Mouse (Mus musculus): ENCODE results near the gene Cd3d. TPM values are rescaled to one million over a fixed set of nuclear protein-coding genes. Genes with fewer than 3 reads are reported as not detected.
A peak's percentile ranks its signal among the peaks of the same experiment; 100 is the strongest.

Cd3d gene
- polyA plus RNA-seq, 1 experiment from 2014 or later: not detected

DNA sequence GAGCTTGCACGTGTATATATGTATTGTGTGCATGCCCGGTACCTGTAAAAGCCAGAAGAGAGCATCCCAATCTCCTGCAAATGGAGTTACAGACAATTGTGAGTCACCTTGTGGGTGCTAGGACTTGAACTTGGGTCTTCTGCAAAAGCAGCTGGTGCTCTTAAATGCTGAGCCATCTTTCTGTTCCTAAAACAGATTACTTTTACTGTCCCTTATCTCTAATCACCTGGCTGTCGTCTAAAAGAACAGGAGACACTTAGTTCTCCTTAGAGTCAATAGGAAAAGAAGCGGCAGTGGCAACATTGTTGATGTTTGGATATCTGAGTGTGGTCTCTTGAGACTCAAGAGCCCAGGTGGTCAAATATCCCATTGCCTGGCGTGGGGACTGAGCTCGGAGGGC, 3.8 kb upstream of the Cd3d start:
- WGBS: 66% methylated on average over 6 of the region's 6 CpGs
- no peaks in the 10 kb centered on the region for H3K4me1 ChIP-seq
- H3K27ac ChIP-seq (replicated peaks): no peak overlapping the region
- H3K36me3 ChIP-seq: no peaks in the 10 kb centered on the region
- H3K9ac ChIP-seq: no peak overlapping the region
- H3K27me3 ChIP-seq: 0 out of 2 replicates have a peak, but pooled peaks cover 3% of the 10 kb centered on the region
- H3K4me2 ChIP-seq (replicated peaks): no peak overlapping the region
- ATAC-seq (ENCODE audit: insufficient number of reproducible peaks, low FRiP score, low TSS enrichment, low read depth): no peak
- no peak overlapping the region for H3K4me3 ChIP-seq (replicated peaks)
- H3K9me3 ChIP-seq (replicated peaks): no peaks in the 10 kb centered on the region

DNA sequence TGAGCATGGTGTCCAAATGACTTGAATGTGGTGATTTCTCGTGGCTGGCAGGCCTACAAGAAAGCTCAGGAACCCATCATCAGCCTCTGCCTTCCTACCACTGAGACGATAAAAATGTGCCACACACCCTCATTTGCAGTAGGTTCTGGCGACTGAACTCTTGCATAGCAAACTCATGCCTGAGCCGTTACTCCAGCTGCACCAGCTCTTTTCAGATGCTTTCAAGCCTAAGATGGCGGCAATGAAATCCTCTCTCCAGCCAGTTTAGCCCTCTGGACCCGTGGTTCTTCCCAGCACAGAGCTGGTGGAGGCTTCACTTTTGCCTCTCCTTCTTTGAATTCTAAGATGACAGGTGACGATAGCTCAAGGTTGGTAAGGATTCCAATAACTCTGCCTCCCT, 1.8 kb upstream of the Cd3d start:
- ATAC-seq (ENCODE audit: insufficient number of reproducible peaks, low FRiP score, low TSS enrichment, low read depth): no peak
- no peaks in the 10 kb centered on the region for H3K9me3 ChIP-seq (replicated peaks)
- no peak overlapping the region for H3K4me2 ChIP-seq (replicated peaks)
- no peaks in the 10 kb centered on the region for H3K36me3 ChIP-seq
- H3K4me1 ChIP-seq: no peaks in the 10 kb centered on the region
- 66% methylated on average over 7 of the region's 7 CpGs for WGBS
- H3K9ac ChIP-seq: no peak overlapping the region
- no peaks in the 10 kb centered on the region for H3K27me3 ChIP-seq
- H3K27ac ChIP-seq (replicated peaks): no peak overlapping the region
- H3K4me3 ChIP-seq (replicated peaks): no peak overlapping the region

DNA sequence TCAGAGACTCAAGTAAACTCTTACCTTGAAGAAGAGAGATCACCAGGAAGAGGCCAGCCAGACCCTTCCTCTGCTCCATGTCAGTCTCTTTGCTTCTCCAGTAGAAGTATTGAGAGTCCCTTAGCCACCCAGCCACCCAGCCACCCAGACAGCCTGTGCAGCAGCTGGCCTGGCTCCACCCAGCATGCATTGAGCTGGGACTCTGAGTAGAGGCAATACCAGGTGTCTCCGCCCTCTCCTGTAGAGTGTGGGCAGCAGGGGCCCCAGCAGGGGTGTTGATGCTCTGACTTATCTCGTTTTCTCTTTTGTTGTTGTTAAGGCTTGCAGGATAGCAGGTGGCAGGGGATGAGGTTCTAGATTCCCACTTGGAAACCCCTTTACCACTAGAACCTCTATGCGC, 1.3 kb upstream of the Cd3d start, which contains the start of gene Cd3g:
TSS of gene Cd3g (minus strand) at position 190 of the 400 bp plus-strand sequence.
- no peak within 1 kb of the TSS for H3K9ac ChIP-seq
- H3K4me2 ChIP-seq (replicated peaks): no peak within 1 kb of the TSS
- WGBS: 59% methylated on average over 3 of the region's 3 CpGs
- no peaks in the 10 kb centered on the region for H3K27me3 ChIP-seq
- H3K4me3 ChIP-seq (replicated peaks): no peak within 1 kb of the TSS
- ATAC-seq (ENCODE audit: insufficient number of reproducible peaks, low FRiP score, low TSS enrichment, low read depth): no peak
- H3K9me3 ChIP-seq (replicated peaks): no peaks in the 10 kb centered on the region
- no peaks in the 10 kb centered on the region for H3K4me1 ChIP-seq
- no peaks in the 10 kb centered on the region for H3K36me3 ChIP-seq
- H3K27ac ChIP-seq (replicated peaks): no peak within 1 kb of the TSS

DNA sequence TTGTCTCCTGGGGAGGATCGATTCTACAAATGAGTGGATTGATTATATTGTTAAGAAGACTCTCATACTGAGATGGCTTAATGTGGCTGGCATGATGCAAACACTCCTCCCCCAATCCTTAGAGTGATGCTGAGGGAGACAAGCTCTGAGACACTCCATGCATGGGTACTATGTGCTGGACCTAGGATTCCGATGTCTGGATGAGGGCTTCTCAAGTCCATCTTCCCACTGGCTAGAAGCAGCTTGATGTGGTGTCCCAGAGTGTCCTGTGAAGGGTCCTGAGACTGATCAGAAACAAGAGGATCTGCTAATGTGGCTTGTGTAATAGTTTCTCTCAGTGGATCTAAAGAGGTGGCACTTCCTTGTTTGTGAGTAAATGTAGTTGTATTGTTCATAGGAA, 482 bp upstream of the Cd3d start:
- ATAC-seq (ENCODE audit: insufficient number of reproducible peaks, low FRiP score, low TSS enrichment, low read depth): no peak
- H3K9ac ChIP-seq: no peak overlapping the region
- no peaks in the 10 kb centered on the region for H3K27me3 ChIP-seq
- H3K9me3 ChIP-seq (replicated peaks): no peaks in the 10 kb centered on the region
- 87% methylated on average over 2 of the region's 2 CpGs for WGBS
- no peaks in the 10 kb centered on the region for H3K36me3 ChIP-seq
- H3K4me3 ChIP-seq (replicated peaks): no peak overlapping the region
- no peak overlapping the region for H3K4me2 ChIP-seq (replicated peaks)
- no peaks in the 10 kb centered on the region for H3K4me1 ChIP-seq
- H3K27ac ChIP-seq (replicated peaks): no peak overlapping the region

DNA sequence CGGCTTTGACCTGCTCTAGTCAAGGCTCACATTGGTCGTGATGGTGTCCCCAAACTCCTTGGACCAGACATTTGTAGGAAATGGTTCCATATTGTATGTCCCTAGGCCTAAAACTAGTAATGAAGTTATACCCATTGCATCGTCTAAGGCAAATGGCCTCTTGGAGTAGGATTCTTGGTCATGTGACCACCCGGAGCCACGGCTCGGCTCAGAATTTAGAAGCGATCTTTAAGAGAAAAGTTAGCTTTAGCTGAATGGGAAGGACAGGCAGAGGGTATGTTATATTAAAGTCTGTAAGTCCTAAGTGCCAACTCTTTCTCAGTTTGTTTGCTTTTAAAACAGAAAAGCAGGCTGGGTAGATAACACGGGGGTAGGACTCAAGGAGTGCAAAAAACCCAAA, 495 bp downstream of the Cd3d start:
- Histone ChIP-seq H3K9me3 (replicated peaks) (no peaks in the 10 kb centered on the region), H3K36me3 (no peaks in the 10 kb centered on the region), H3K27me3 (0 out of 2 replicates have a peak, but pooled peaks cover 4% of the 10 kb centered on the region), H3K9ac (no peak overlapping the region), H3K4me2 (replicated peaks) (no peak overlapping the region), H3K4me3 (replicated peaks) (no peak overlapping the region), H3K4me1 (no peaks in the 10 kb centered on the region), H3K27ac (replicated peaks) (no peak overlapping the region)
- WGBS: 87% methylated on average over 8 of the region's 8 CpGs
- ATAC-seq (ENCODE audit: insufficient number of reproducible peaks, low FRiP score, low TSS enrichment, low read depth): no peak

DNA sequence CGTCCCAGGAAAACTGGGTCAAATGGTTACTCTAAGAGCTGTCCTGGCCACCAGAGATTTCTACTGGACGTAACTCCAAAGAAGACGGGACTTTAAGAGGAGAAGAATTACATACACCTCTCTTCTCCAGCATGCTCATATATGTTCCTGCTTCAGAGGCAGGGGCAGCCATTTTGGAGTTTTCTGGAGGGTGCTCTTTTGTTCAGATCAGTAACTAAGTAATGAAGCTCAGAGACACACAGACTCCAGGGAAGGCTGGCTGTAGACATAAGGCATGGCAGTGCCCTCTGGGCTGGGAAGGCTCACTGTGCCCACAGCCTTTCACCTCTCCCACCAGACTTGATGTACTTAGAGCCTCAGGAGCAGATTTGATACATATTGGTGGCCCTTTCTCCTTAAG, 945 bp downstream of the Cd3d start:
- no peak overlapping the region for H3K27ac ChIP-seq (replicated peaks)
- no peaks in the 10 kb centered on the region for H3K4me1 ChIP-seq
- H3K36me3 ChIP-seq: no peaks in the 10 kb centered on the region
- no peak for ATAC-seq (ENCODE audit: insufficient number of reproducible peaks, low FRiP score, low TSS enrichment, low read depth)
- WGBS: 89% methylated on average over 3 of the region's 3 CpGs
- H3K4me2 ChIP-seq (replicated peaks): no peak overlapping the region
- no peaks in the 10 kb centered on the region for H3K9me3 ChIP-seq (replicated peaks)
- H3K9ac ChIP-seq: no peak overlapping the region
- H3K27me3 ChIP-seq: 0 out of 2 replicates have a peak, but pooled peaks cover 4% of the 10 kb centered on the region
- no peak overlapping the region for H3K4me3 ChIP-seq (replicated peaks)

DNA sequence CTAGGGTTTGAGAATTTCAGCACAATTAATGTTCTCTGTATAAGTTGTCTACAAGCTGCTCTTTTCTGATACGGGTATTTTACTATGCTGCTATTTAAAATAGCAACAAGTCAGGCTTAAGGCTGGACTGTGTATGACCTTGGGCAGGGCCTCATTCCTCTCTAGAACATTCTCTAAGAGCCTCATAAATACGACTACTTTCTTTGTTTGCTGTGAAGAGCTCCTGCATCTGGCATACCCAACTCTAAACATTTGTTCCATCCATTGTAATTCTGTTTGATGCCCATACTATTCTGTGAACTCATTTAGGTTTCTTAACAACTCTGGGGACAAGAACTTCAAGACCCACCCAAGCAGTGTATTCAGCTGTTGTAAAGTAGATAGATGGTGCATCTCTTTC, 1.4 kb downstream of the Cd3d start:
- Histone ChIP-seq H3K9me3 (replicated peaks) (no peaks in the 10 kb centered on the region), H3K4me1 (no peaks in the 10 kb centered on the region), H3K4me2 (replicated peaks) (no peak overlapping the region), H3K9ac (no peak overlapping the region), H3K27me3 (0 out of 2 replicates have a peak, but pooled peaks cover 4% of the 10 kb centered on the region), H3K27ac (replicated peaks) (no peak overlapping the region), H3K4me3 (replicated peaks) (no peak overlapping the region), H3K36me3 (no peaks in the 10 kb centered on the region)
- 75% methylated on average over 2 of the region's 2 CpGs for WGBS
- ATAC-seq (ENCODE audit: insufficient number of reproducible peaks, low FRiP score, low TSS enrichment, low read depth): no peak

DNA sequence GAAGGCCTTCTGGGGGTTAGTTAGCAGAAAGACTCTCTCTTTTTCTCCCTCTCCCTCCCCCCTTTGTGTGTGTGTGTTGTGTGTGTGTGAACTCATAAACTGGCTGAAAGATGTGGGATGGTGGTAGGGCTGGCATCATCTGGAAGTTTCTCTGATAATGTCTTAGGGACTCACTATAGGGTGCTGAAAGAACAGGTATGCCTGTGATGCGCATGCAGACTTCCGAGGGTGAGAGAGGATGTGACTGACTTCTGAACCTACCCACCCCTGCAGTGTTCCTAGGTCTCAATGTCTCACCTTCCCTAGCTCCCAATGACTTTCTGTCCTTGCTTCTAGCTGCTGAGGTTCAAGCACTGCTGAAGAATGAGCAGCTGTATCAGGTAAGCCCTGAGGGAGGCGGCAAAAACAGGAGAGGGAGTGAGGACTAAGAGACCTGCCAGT, 4.2 kb downstream of the Cd3d start:
- Histone ChIP-seq H3K27me3 (0 out of 2 replicates have a peak, but pooled peaks cover 4% of the 10 kb centered on the region), H3K9me3 (replicated peaks) (no peaks in the 10 kb centered on the region), H3K36me3 (no peaks in the 10 kb centered on the region), H3K9ac (no peak overlapping the region), H3K27ac (replicated peaks) (no peak overlapping the region), H3K4me1 (no peaks in the 10 kb centered on the region), H3K4me2 (replicated peaks) (no peak overlapping the region), H3K4me3 (replicated peaks) (no peak overlapping the region)
- no peak for ATAC-seq (ENCODE audit: insufficient number of reproducible peaks, low FRiP score, low TSS enrichment, low read depth)
- 87% methylated on average over 3 of the region's 3 CpGs for WGBS

DNA sequence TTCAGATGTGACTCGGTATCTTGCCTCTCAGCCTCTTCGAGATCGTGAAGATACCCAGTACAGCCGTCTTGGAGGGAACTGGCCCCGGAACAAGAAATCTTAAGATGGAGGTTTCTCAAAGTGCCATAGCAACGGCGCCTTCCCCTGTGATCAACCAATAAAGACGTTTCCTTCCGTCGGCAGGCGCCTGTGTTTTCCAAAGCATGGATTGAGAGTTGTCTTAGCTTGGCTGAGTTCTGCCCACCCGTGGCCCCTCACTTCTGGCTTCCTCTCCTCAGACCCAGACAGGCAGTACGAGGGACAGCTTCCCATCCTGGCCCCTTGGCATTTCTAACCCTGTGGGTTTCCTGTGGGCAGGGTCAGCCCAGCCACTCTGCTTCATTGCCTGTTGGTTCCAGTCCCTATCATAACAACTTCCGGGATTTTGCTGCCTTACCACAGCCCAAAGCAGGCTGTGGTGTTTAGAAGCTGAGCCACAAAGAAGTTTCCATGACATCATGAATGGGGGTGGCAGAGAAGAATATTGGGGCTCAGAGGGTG, 4.7 kb downstream of the Cd3d start:
- WGBS: 64% methylated on average over 14 of the region's 14 CpGs
- Histone ChIP-seq H3K27ac (replicated peaks) (no peak overlapping the region), H3K9ac (no peak overlapping the region), H3K4me1 (no peaks in the 10 kb centered on the region), H3K36me3 (no peaks in the 10 kb centered on the region), H3K9me3 (replicated peaks) (no peaks in the 10 kb centered on the region), H3K4me3 (replicated peaks) (no peak overlapping the region), H3K27me3 (0 out of 2 replicates have a peak, but pooled peaks cover 4% of the 10 kb centered on the region), H3K4me2 (replicated peaks) (no peak overlapping the region)
- ATAC-seq (ENCODE audit: insufficient number of reproducible peaks, low FRiP score, low TSS enrichment, low read depth): peak; percentile 47; the same call in 1 of the 2 replicates

DNA sequence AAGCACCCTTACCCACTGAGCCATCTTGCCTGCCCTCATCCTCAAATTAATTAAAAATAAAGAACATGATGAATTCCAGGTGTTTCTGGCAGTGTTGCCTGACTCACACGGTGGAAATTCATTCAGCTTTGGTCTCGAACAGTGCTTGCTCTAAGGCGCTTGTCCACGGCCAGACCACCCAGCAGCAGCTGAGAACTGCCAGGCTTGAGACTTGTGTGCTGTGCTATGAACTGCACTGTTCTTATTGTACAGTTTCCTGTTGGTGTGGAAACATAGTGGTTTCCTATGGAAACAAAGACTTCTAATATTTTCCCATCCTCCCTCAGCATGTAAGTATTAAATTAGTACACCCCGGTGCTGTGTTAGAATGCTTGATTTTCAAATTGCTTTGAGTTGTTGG, 5.4 kb downstream of the Cd3d start:
- H3K9me3 ChIP-seq (replicated peaks): no peaks in the 10 kb centered on the region
- H3K27me3 ChIP-seq: 0 out of 2 replicates have a peak, but pooled peaks cover 4% of the 10 kb centered on the region
- no peaks in the 10 kb centered on the region for H3K36me3 ChIP-seq
- no peak overlapping the region for H3K4me3 ChIP-seq (replicated peaks)
- no peak for ATAC-seq (ENCODE audit: insufficient number of reproducible peaks, low FRiP score, low TSS enrichment, low read depth)
- H3K4me2 ChIP-seq (replicated peaks): no peak overlapping the region
- 44% methylated on average over 5 of the region's 5 CpGs for WGBS
- no peaks in the 10 kb centered on the region for H3K4me1 ChIP-seq
- H3K27ac ChIP-seq (replicated peaks): no peak overlapping the region
- no peak overlapping the region for H3K9ac ChIP-seq

DNA sequence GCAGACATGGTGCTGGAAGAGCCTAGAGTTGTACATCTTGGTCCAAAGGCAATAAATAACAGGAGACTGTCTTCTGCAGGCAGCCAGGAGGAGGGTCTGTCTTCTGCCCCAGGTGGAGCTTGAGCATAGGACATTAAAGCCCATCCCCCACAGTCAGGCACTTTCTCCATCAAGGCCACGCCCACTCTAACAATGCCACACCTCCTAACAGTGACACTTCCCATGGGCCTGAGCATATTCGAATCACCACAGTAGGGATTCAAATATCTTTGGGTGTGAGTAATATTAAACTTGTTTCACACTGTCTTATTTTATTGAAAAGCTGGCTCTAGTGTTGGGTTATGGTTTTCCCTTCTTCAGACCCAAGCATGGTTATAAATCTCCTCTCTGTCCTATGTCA, 10.2 kb downstream of the Cd3d start:
- 68% methylated on average over 2 of the region's 2 CpGs for WGBS
- no peak for ATAC-seq (ENCODE audit: insufficient number of reproducible peaks, low FRiP score, low TSS enrichment, low read depth)
- Histone ChIP-seq H3K27me3 (no peaks in the 10 kb centered on the region), H3K9ac (no peak overlapping the region), H3K27ac (replicated peaks) (no peak overlapping the region), H3K4me3 (replicated peaks) (no peak overlapping the region), H3K36me3 (no peaks in the 10 kb centered on the region), H3K4me1 (no peaks in the 10 kb centered on the region), H3K4me2 (replicated peaks) (no peak overlapping the region), H3K9me3 (replicated peaks) (no peaks in the 10 kb centered on the region)

DNA sequence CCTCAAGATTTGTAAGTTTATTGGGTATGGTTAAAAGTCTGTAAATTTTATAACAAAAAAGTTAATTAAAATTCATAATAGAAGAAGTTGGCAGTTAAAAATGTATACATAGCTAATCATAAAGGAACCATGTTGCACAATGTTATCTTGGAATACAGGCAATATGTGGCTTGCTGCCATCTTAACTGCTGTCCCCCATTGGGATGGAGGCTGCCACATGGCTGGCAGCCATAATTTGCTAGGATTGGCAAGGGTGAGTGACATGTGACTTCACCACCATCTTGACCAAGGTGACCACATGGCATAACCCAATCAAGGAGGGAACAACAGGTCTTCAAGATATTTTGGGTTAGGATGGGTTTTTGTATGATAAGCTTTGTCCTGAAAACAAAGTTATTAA, 10.7 kb downstream of the Cd3d start:
- H3K4me1 ChIP-seq: no peaks in the 10 kb centered on the region
- H3K27ac ChIP-seq (replicated peaks): no peak overlapping the region
- H3K9ac ChIP-seq: no peak overlapping the region
- no peaks in the 10 kb centered on the region for H3K27me3 ChIP-seq
- H3K36me3 ChIP-seq: no peaks in the 10 kb centered on the region
- no peaks in the 10 kb centered on the region for H3K9me3 ChIP-seq (replicated peaks)
- no peak overlapping the region for H3K4me3 ChIP-seq (replicated peaks)
- no peak overlapping the region for H3K4me2 ChIP-seq (replicated peaks)
- no peak for ATAC-seq (ENCODE audit: insufficient number of reproducible peaks, low FRiP score, low TSS enrichment, low read depth)
